Mouse (Mus musculus) retina, postnatal 1 day (tissue): ENCODE measurements at regions not wholly inside any gene's neighbourhood (a gene's known extent, or its start where the extent isn't known, plus 50 kb on each side); places are given as distances from the start of the nearest gene placed in this dataset.
A peak's percentile ranks its signal among the peaks of the same experiment; 100 is the strongest.

Source experiments
- DNase-seq: peaks from one replicate; pipeline ENCODE4 v3.0.0-alpha.2; 2012

DNA sequence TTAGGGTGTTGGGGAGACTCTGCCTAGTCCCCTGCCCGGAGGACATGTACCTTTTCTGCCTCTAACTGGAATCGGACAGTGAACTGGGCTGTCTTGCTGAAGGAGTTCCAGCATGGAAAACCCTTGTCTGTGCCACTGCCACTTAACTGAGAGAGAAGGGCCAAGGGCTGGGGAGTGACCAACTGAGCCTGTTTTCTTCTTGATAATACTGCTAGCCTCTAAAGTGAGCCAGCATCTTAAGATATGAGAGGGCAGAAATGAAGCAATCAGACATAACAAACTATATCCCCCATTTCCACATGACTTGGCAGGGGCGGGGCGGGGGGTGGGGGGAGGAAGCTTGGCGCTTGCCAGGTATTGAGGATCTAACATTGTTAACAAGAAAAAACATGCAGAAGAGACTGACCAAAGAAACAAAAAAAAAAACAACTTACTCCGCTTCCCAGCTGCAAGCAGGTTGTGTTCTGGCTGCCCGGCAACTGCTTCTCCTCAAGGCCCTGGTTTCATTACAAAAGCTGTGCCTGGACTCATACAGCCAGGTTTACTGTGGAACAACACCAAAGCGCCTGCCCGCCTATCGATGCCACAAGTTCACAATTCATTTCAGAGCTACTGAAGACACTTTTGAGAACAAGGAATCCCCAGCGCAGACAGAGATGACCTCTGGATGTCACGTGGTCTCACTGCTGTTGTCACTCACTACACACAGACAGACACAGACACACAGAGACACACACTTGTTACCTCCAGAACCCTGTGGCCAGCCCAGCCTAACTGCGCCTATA, 153.6 kb upstream of the Klf14 start:
- DNase-seq: no peak

GRCm38 (mm10) chr6:31113558-31114326, 154.9 kb upstream of the Klf14 start:
- DNase-seq: no peak

GRCm38 (mm10) chr6:31114336-31115335, 155.8 kb upstream of the Klf14 start:
- DNase-seq: no peak

- no peak for DNase-seq
Observed at GRCm38 (mm10) chr6:31115566-31115965, 156.7 kb upstream of the Klf14 start.

DNA sequence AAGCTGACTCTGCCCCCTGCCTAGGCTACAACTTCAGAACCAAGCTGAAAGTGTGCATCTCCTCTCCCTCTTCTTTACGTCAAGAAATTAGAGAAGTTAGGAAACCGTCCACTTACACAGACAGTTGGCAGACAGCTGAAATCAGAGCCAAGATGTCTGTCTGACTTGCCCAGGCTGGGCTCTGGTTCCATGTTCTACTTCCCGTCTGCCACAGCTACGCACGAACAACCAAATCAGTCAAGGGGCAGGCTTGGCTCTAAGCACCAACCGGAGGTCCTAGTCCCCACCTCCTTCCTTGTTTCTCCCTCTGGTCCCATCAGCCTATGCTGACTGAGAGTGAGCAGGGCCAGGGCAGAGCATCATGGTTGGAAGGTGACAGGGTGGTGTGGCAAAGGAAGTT, 157.5 kb upstream of the Klf14 start:
- no peak for DNase-seq

DNA sequence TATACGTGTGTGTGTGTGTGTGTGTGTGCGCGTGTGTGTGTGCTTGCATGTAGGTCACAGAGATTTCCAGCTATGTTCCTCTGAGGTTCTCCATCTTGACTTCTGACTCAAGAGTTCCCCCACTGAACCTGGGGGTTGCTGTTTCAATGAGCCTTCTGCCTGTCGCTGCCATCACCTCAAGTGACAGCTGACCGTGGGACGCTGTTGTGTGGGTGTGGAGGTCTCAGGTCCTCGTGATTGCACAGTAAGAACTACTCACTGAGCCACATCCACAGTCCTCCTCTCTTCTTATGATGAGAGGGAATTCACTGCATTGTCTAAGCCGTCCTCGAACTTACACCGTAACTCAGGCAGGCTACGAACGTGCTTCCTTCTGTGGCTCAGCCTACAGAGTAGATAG, 158.8 kb upstream of the Klf14 start:
- no peak for DNase-seq

GRCm38 (mm10) chr6:31121008-31121407, 162.1 kb upstream of the Klf14 start:
- no peak for DNase-seq

- DNase-seq: peak; percentile 30
Observed at GRCm38 (mm10) chr6:31122895-31123294, 164.0 kb upstream of the Klf14 start.

DNA sequence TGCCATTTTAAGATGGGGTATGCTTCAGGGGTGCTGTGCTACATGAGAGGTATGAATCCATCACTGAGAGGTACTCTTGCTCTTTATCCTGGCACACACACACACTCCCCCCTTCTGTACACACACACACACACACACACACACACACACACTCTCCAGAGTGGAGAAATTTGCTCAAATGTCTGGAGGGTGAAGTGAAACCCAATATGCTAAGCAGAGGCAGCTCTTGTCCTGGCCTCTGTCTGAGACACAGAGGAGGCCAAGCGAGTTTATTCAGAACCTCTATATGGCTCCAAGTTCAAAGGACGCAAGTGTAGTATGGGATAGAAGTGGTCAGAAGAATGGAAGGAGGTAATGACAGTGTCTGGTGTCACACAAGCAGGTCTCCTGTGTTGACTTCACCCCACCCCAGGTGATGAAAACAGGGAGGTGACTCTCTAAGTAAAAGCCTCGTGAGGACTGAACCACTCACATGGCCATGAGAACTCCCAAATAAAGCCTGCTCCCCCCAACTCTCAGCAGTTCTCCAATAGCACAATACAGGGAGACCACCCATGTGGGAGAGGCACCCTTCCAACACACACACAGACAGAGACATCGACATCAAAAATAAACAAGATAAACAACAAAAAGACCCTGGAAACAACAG, 164.6 kb upstream of the Klf14 start:
- no peak for DNase-seq

DNA sequence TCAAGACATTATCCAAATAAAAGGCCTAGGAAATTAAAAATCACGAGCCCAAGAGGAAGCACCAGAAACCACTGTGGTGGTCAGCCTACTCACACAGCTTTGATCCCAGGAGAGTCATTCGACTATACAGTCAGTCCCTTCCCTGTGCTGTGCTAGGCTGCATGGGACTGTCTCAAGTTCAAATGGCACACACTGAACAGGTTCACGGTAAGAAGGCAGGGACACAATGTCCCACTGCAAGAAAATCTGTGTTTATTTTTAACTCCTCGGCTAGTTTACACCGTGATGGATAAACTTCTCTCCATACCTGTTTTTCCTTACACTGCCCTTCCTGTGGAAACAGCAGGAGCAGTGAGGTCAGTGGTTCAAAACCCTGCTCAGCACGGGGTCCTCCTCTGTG, 165.2 kb upstream of the Klf14 start:
- no peak for DNase-seq

- DNase-seq: no peak
Observed at GRCm38 (mm10) chr6:31124872-31125271, 166.0 kb upstream of the Klf14 start.

DNA sequence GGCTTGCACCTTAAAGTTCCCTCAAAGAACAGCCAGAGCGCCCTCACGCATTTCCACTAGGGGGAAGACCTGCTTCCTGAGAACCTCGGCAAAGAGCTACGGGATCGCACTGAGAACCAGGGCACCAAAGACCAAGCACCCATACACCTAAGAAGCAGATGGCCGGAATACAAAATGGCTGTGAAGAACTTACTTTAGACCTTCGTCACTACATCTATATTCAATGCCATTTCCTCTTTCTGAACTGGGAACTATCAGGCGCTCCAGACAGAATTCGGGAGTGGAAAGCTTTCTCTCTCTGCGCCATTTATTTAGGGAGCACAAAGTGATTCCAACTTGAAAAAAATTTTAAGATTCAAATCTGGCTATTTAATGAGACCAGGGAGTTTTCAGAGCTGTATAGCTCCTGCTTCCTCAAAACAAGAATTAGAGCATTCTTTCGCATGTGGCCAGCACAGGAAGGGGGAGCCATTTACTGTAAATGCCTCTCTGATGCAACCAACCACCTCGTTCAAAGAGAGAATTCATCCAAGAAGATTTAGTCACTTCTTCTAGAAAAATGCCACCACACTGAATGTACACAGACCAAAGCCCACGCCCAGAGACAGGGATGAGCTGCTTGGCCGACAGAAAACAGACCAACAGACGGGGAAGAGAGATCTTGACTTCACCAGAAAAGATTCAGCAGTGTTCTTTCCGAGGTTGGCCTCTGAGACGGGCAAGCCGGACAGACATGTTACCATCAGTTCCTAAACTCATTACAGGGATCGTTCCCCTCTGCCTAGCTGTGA, 166.6 kb upstream of the Klf14 start:
- DNase-seq: peak; percentile 24

DNA sequence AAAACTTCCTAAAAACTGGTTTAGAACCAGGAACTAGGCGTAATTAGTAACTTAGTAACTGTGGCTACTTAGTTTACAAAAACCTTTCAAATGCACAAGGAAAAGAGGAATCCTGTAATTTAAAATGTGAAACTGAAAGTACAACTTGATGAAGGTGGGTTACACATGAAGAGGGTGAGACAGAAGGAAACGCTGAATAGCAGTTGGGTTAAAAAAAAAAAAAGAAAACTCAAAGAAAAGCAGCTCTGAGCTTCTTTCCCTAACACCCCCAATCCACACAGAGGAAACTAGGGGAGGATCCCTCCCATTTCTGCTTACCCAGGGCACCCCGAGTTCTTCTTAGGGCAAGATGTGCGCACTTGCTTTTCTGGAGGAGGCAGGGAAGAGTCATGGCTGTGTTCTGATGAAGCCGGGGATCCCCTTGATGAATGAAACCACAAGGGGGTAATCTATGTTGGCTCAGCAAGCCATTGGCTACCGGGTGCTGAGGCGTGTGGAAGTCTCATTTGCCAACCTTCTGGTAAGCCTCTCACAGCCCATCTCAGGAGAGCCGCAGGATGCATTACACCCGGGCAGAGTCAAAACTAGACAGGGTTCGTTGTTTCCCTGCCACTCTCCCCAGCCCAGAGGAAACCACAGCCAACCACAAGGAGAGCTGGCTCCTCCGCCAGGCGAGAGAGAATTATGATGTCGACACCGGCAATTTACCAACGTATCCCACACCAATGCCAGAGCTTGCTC, 167.4 kb upstream of the Klf14 start:
- DNase-seq: no peak

DNA sequence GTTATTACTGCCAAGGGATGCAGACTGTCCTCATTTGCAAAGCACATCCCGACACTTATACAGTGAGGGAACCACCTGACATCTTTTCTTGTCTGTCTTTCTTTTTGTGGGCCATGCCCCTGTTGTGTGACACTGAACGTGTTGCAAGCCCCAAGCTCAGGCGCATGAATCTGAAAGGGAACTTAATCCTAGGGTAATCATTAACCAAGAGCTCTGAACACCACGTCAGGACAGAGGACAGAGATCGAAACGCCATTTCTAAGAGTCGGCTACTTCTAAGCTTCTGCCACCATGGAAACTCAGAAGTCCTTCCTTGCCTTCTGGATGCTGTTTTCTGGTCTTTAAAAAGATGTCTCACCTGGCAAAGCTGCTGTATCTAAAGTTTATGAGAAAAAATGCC, 170.3 kb upstream of the Klf14 start:
- no peak for DNase-seq

GRCm38 (mm10) chr6:31129987-31130386, 171.1 kb upstream of the Klf14 start:
- DNase-seq: no peak

DNA sequence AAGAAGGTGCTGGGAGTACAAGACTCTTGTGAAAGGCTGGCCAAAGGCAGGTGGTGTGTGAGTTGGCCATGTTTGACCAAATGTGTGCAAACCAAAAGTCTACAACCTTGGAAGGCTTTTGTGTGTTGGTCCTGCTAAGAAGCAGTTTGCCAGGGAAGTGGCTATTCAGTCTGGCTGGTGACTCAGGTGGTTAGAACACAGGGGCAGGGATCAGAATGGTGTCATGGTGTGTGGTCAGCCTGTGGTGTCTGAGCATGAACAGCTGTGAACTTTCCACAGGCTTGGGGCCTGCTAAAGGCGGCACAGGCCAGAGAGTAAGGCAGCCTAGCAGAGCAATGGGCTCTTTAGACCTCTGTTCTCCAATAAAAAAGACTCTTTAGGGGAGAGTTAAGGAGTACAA, 171.6 kb upstream of the Klf14 start:
- DNase-seq: no peak

DNA sequence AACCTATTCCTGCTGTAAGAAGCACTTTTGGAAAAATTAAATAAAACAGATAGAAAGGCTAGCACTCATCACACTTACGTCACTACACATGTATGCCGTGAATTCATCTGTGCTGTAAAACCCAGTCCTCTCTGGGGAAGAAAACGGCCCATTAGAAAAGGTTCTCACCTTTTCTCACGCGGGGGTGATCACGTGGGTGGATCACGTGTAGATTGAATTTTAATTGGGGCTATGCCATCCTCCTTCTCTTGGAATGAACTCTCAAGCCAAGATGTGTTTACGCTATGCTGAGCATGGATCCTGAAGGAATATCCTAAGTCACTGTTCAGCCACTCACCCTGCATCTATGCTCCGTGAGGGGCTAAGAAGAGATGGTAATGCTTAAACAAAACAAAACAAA, 172.8 kb upstream of the Klf14 start:
- DNase-seq: no peak

DNA sequence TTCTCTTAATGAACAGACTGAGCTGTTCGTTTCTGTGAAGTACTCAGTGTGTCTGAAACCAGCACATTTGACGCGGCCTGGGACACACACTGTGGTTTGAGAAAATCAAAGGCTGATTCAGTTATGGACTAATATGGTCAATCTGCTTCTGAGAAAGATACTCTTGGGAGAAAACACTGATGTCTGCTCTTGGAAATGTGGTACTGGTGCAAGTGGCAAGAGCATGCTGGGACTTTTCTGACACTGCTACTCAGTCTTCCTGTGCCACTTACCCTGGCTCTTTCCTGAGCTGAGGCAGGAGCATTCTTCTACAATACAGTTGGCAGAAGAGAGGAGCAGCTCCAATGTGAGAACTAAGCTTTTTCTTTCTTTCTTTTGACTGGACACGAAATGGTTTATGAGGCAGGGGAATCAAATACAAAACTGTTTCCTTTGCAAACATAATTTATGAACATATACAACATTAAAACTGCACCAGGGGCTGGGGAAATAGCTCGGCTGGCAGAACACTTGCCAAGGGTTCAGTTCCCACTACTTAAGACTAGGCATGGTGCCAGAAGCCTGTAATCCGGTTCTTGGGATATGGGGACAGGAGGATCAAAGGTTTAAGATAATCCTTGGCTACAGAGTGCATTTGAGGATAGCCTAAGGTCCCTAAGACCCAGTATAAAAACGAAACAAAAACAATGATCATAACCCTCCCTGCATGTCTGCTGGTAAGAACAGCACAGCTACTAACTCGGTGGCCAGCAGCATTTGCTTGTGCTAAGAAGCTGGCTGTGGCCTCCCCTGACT, 173.7 kb upstream of the Klf14 start:
- DNase-seq: peak; percentile 69

DNA sequence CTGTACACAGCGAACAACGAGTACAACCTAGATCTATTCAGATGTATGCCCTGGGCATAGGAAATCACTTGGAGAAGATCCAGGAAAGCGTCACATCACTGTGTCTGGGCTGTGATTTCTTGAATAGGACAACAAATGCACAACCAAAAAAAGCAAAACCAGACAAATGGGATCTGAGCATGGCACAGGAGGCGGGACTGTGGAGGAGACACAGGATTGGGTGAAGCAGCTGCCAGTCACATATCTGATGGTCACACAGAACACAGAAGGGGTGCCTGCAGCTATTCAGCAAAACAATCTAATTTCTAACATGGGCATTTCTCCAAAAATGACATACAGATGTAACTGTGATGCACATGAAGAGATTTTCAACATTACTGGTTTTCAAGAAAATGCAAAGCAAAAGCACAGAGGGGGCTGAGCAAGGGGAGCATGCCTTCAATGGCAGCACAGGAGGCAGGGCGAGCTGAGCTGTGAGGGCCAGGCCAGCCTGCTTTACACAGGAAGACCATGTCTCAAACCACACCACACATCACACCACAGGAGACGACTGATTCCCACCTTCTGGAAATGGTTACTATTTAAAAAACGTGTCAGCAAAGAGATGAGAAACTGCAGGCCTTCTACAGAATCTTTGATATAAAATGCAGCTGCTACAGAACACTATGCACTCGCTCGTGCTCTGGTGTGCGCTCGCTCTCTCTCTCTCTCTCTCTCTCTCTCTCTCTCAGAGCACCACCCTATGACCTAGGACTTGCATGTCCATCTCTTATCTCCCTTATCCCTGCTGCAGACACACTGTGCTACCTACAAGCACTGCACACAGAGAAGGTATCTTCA, 175.2 kb upstream of the Klf14 start:
- DNase-seq: no peak
